In genomic region chr11:88425631-88426101, GRCm38 (mm10) we compare ENCODE assay signal across 8 mouse cellular contexts.
A peak's percentile ranks its signal among the peaks of the same experiment; 100 is the strongest.
DNase-seq lines count a peak whose midpoint lies in the region; ATAC-seq and TF ChIP-seq lines count a peak whose summit lies in the region.

No protein-coding gene starts in this region.

- peaks cover 51% of the 10 kb centered on the region for H3K4me1 ChIP-seq in kidney, embryonic 16.5 days (ENCODE audit: insufficient read depth, low read length)
- H3K4me1 ChIP-seq in kidney, adult 2 months (ENCODE audit: control insufficient read depth, insufficient read depth, low read length) = no peaks in the 10 kb centered on the region
- peaks cover 30% of the 10 kb centered on the region for H3K4me1 ChIP-seq in embryonic facial prominence, embryonic 14.5 days (ENCODE audit: control insufficient read depth, insufficient read depth, low read length)
- H3K4me1 ChIP-seq in lung, postnatal 0 days (ENCODE audit: insufficient read depth, low read depth, low read length) = no peaks in the 10 kb centered on the region; the same call in 1 of the 2 replicates

- H3K36me3 ChIP-seq in kidney, embryonic 16.5 days (ENCODE audit: insufficient read depth, low read length) = no peaks in the 10 kb centered on the region
- no peaks in the 10 kb centered on the region for H3K36me3 ChIP-seq in kidney, adult 2 months (ENCODE audit: control insufficient read depth, insufficient read depth, low read length)
- no peaks in the 10 kb centered on the region for H3K36me3 ChIP-seq in embryonic facial prominence, embryonic 14.5 days (ENCODE audit: control insufficient read depth, insufficient read depth, low read length)
- H3K36me3 ChIP-seq in lung, postnatal 0 days (ENCODE audit: insufficient read depth, low read length) = no peaks in the 10 kb centered on the region

- peak; percentile 55; the same call in 1 of the 2 replicates for ATAC-seq in kidney, embryonic 16.5 days (ENCODE audit: low FRiP score, low TSS enrichment)
- ATAC-seq in embryonic facial prominence, embryonic 14.5 days (ENCODE audit: low read depth) = peak; percentile 86
- ATAC-seq in lung, postnatal 0 days = peak; percentile 79

- no peak overlapping the region for H3K9ac ChIP-seq in kidney, embryonic 16.5 days (replicated peaks; ENCODE audit: low read length)
- no peak overlapping the region for H3K9ac ChIP-seq in embryonic facial prominence, embryonic 14.5 days (ENCODE audit: low read depth, low read length)
- no peak overlapping the region for H3K9ac ChIP-seq in lung, postnatal 0 days (replicated peaks; ENCODE audit: low read depth)

- 47% methylated on average over 9 of the region's 9 CpGs for WGBS in kidney, embryonic 16.5 days
- WGBS in kidney, adult 2 months = 55% methylated on average over 9 of the region's 9 CpGs
- 22% methylated on average over 9 of the region's 9 CpGs for WGBS in embryonic facial prominence, embryonic 14.5 days
- WGBS in lung, postnatal 0 days = 28% methylated on average over 9 of the region's 9 CpGs

- TF ChIP-seq POLR2A in kidney, adult 2 months (IDR thresholded peaks at IDR 0.05; ENCODE audit: low read depth, low read length) = no peak

- DNase-seq in kidney, adult 2 months = no peak
- peak; percentile 86 for DNase-seq in embryonic facial prominence, embryonic 14.5 days (ENCODE audit: low spot score)
- DNase-seq in heart, postnatal 36 days = peak; percentile 50 to 53
- DNase-seq in lung, postnatal 0 days (ENCODE audit: low spot score) = peak; percentile 74
- no peak for DNase-seq in layer of hippocampus, postnatal 36 days
- no peak for DNase-seq in cerebellum, adult 9-11 months
- DNase-seq in right cerebral cortex, postnatal 4 days = no peak

- TF ChIP-seq EP300 in lung, postnatal 0 days (IDR thresholded peaks at IDR 0.05) = no peak

- TF ChIP-seq CTCF in kidney, adult 2 months (conservative IDR thresholded peaks at IDR 0.05; ENCODE audit: insufficient read depth, insufficient read length, low read depth, low read length) = no peak
- no peak for TF ChIP-seq CTCF in lung, postnatal 0 days (IDR thresholded peaks at IDR 0.05)

- H3K9me3 ChIP-seq in kidney, embryonic 16.5 days (ENCODE audit: low read length) = no peaks in the 10 kb centered on the region
- H3K9me3 ChIP-seq in embryonic facial prominence, embryonic 14.5 days (ENCODE audit: control insufficient read depth, low read length) = no peaks in the 10 kb centered on the region
- no peaks in the 10 kb centered on the region for H3K9me3 ChIP-seq in lung, postnatal 0 days (ENCODE audit: low read length)

- H3K27ac ChIP-seq in kidney, embryonic 16.5 days (ENCODE audit: low read length) = peak overlapping the region; percentile 53
- H3K27ac ChIP-seq in kidney, adult 2 months (ENCODE audit: insufficient read depth, low read depth, low read length) = no peak overlapping the region
- peak overlapping the region; percentile 23; the same call in 1 of the 2 replicates for H3K27ac ChIP-seq in embryonic facial prominence, embryonic 14.5 days (replicated peaks; ENCODE audit: low read depth, low read length)
- no peak overlapping the region for H3K27ac ChIP-seq in lung, postnatal 0 days (ENCODE audit: low read length)

- no peaks in the 10 kb centered on the region for H3K27me3 ChIP-seq in kidney, embryonic 16.5 days (ENCODE audit: insufficient read depth, low read length)
- no peaks in the 10 kb centered on the region for H3K27me3 ChIP-seq in kidney, adult 2 months (replicated peaks; ENCODE audit: control insufficient read depth, insufficient read depth, low read length)
- H3K27me3 ChIP-seq in embryonic facial prominence, embryonic 14.5 days (replicated peaks; ENCODE audit: control insufficient read depth, insufficient read depth, low read length) = no peaks in the 10 kb centered on the region
- no peaks in the 10 kb centered on the region for H3K27me3 ChIP-seq in lung, postnatal 0 days (replicated peaks; ENCODE audit: insufficient read depth, low read length)

- H3K4me2 ChIP-seq in kidney, embryonic 16.5 days (replicated peaks; ENCODE audit: low read depth, low read length) = no peak overlapping the region
- H3K4me2 ChIP-seq in embryonic facial prominence, embryonic 14.5 days (ENCODE audit: low read depth, low read length) = no peak overlapping the region
- no peak overlapping the region for H3K4me2 ChIP-seq in lung, postnatal 0 days (replicated peaks; ENCODE audit: low read depth, low read length)

- H3K4me3 ChIP-seq in kidney, embryonic 16.5 days (ENCODE audit: low read length) = no peak overlapping the region
- no peak overlapping the region for H3K4me3 ChIP-seq in kidney, adult 2 months (ENCODE audit: insufficient read depth, low read depth, low read length)
- H3K4me3 ChIP-seq in embryonic facial prominence, embryonic 14.5 days (ENCODE audit: low read depth, low read length) = no peak overlapping the region
- no peak overlapping the region for H3K4me3 ChIP-seq in lung, postnatal 0 days (ENCODE audit: low read depth, low read length)

- intact Hi-C loops in heart, postnatal 36 days (cut with DNase I) = no loop called here

Comparison
In these comparisons a context has a peak if more than half of its experiments do, and no peak if none do; other contexts are left out.
1. H3K27ac ChIP-seq: peak in kidney, embryonic 16.5 days (single experiment) and embryonic facial prominence, embryonic 14.5 days (single experiment); none in kidney, adult 2 months (single experiment) and lung, postnatal 0 days (single experiment).
2. DNase-seq: peak in embryonic facial prominence, embryonic 14.5 days (single experiment), heart, postnatal 36 days (2 of 2) and lung, postnatal 0 days (single experiment); none in kidney, adult 2 months (single experiment), layer of hippocampus, postnatal 36 days (0 of 2), cerebellum, adult 9-11 months (single experiment) and right cerebral cortex, postnatal 4 days (single experiment).
3. Peak in every context shown above with its lines, with median percentiles within 50 percentile points of each other: ATAC-seq.